ENCODE assay signal across 16 mouse cellular contexts in the genomic region with DNA sequence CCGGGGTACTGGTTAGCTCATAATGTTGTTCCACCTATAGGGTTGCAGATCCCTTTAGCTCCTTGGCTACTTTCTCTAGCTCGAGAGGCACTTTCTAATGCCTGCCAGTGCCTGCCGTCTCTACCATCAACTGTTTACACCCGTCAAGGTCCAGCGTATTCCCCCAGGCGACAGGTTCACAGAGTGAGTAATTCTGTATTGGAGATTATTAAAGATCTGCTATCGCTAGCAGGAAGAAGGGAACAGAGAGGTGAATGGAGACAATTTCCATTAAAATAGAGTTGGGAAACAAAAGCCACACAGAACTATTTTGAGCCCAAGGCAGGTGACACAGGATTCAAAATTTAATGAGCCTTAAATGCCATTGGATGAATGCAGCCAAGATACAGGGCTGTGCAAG.
DNase-seq lines count a peak whose midpoint lies in the region; ATAC-seq lines count a peak whose summit lies in the region.
"Had no signal": no experiment of that assay in that cellular context is flagged by ENCODE, and none has a peak within 500 bp of the region (broad histone marks: within the 10 kb centered on the region; RNA-seq: fewer than 3 reads in every experiment).

No protein-coding gene starts in this region.

- H3K27ac ChIP-seq in hindbrain, embryonic 10.5 days, result 0 out of 2 replicates have a peak overlapping the region, but pooled peaks have one; percentile 8
- H3K27ac ChIP-seq in hindbrain, embryonic 13.5 days, result no peak overlapping the region
- H3K27ac ChIP-seq in midbrain, embryonic 14.5 days (replicated peaks; ENCODE audit: low read depth, low read length), result no peak overlapping the region
- no peak overlapping the region for H3K27ac ChIP-seq in midbrain, embryonic 13.5 days
- H3K27ac ChIP-seq in forebrain, embryonic 15.5 days (replicated peaks), result no peak overlapping the region
- H3K27ac ChIP-seq: embryonic facial prominence, embryonic 13.5 days; heart, embryonic 10.5 days; intestine, embryonic 15.5 days had no signal

- H3K9me3 ChIP-seq in hindbrain, embryonic 10.5 days, result no peaks in the 10 kb centered on the region
- no peaks in the 10 kb centered on the region for H3K9me3 ChIP-seq in hindbrain, embryonic 13.5 days
- no peaks in the 10 kb centered on the region for H3K9me3 ChIP-seq in midbrain, embryonic 14.5 days (ENCODE audit: control insufficient read depth, low read length)
- H3K9me3 ChIP-seq in midbrain, embryonic 13.5 days, result no peaks in the 10 kb centered on the region
- no peaks in the 10 kb centered on the region for H3K9me3 ChIP-seq in forebrain, embryonic 15.5 days
- H3K9me3 ChIP-seq: embryonic facial prominence, embryonic 13.5 days; heart, embryonic 10.5 days; intestine, embryonic 15.5 days had no signal

- H3K27me3 ChIP-seq in hindbrain, embryonic 10.5 days (ENCODE audit: insufficient read depth, poor library complexity, severe bottlenecking), result peaks cover 44% of the 10 kb centered on the region
- 0 out of 2 replicates have a peak, but pooled peaks cover 3% of the 10 kb centered on the region for H3K27me3 ChIP-seq in hindbrain, embryonic 13.5 days
- H3K27me3 ChIP-seq in midbrain, embryonic 14.5 days (ENCODE audit: control insufficient read depth, insufficient read depth, low read length), result no peaks in the 10 kb centered on the region
- no peaks in the 10 kb centered on the region for H3K27me3 ChIP-seq in midbrain, embryonic 13.5 days
- H3K27me3 ChIP-seq in forebrain, embryonic 15.5 days, result no peaks in the 10 kb centered on the region
- H3K27me3 ChIP-seq: embryonic facial prominence, embryonic 13.5 days; intestine, embryonic 15.5 days had no signal

- no peak overlapping the region for H3K4me2 ChIP-seq in hindbrain, embryonic 13.5 days
- H3K4me2 ChIP-seq in midbrain, embryonic 14.5 days (ENCODE audit: low read length), result no peak overlapping the region
- H3K4me2 ChIP-seq in midbrain, embryonic 13.5 days (replicated peaks), result no peak overlapping the region
- H3K4me2 ChIP-seq in forebrain, embryonic 15.5 days (replicated peaks), result no peak overlapping the region
- H3K4me2 ChIP-seq: embryonic facial prominence, embryonic 13.5 days; hindbrain, embryonic 14.5 days; intestine, embryonic 15.5 days had no signal

- no peak overlapping the region for H3K9ac ChIP-seq in hindbrain, embryonic 13.5 days
- no peak overlapping the region for H3K9ac ChIP-seq in midbrain, embryonic 14.5 days (replicated peaks; ENCODE audit: low read length)
- H3K9ac ChIP-seq in midbrain, embryonic 13.5 days (replicated peaks), result no peak overlapping the region
- H3K9ac ChIP-seq in forebrain, embryonic 15.5 days (replicated peaks), result no peak overlapping the region
- H3K9ac ChIP-seq: embryonic facial prominence, embryonic 13.5 days; hindbrain, embryonic 14.5 days; intestine, embryonic 15.5 days had no signal

- no peak for ATAC-seq in hindbrain, embryonic 13.5 days (ENCODE audit: low FRiP score)
- ATAC-seq in midbrain, embryonic 14.5 days (ENCODE audit: low FRiP score, low TSS enrichment), result no peak
- no peak for ATAC-seq in midbrain, embryonic 13.5 days
- 0 out of 2 replicates have a peak, but pooled peaks have one; percentile 19 for ATAC-seq in forebrain, embryonic 15.5 days (replicated peaks)
- ATAC-seq: intestine, embryonic 15.5 days had no signal

- no peaks in the 10 kb centered on the region for H3K36me3 ChIP-seq in hindbrain, embryonic 10.5 days
- H3K36me3 ChIP-seq in hindbrain, embryonic 13.5 days, result no peaks in the 10 kb centered on the region
- no peaks in the 10 kb centered on the region for H3K36me3 ChIP-seq in midbrain, embryonic 14.5 days (ENCODE audit: control insufficient read depth, insufficient read depth, low read length)
- H3K36me3 ChIP-seq in midbrain, embryonic 13.5 days, result no peaks in the 10 kb centered on the region
- H3K36me3 ChIP-seq in forebrain, embryonic 15.5 days, result no peaks in the 10 kb centered on the region
- H3K36me3 ChIP-seq: embryonic facial prominence, embryonic 13.5 days; heart, embryonic 10.5 days; intestine, embryonic 15.5 days had no signal

- H3K4me1 ChIP-seq in hindbrain, embryonic 10.5 days (replicated peaks), result peaks cover 59% of the 10 kb centered on the region
- peaks cover 53% of the 10 kb centered on the region for H3K4me1 ChIP-seq in hindbrain, embryonic 13.5 days (replicated peaks)
- H3K4me1 ChIP-seq in midbrain, embryonic 14.5 days (ENCODE audit: control insufficient read depth, insufficient read depth, low read length), result peaks cover 31% of the 10 kb centered on the region
- H3K4me1 ChIP-seq in midbrain, embryonic 13.5 days (replicated peaks), result peaks cover 48% of the 10 kb centered on the region
- H3K4me1 ChIP-seq in forebrain, embryonic 15.5 days, result peaks cover 46% of the 10 kb centered on the region
- H3K4me1 ChIP-seq: intestine, embryonic 15.5 days had no signal

- WGBS in hindbrain, embryonic 10.5 days, result 56% methylated on average over 7 of the region's 7 CpGs
- 38% methylated on average over 7 of the region's 7 CpGs for WGBS in hindbrain, embryonic 13.5 days
- WGBS in midbrain, embryonic 14.5 days, result 9% methylated on average over 6 of the region's 7 CpGs
- 26% methylated on average over 7 of the region's 7 CpGs for WGBS in midbrain, embryonic 13.5 days
- WGBS in forebrain, embryonic 15.5 days, result 11% methylated on average over 7 of the region's 7 CpGs

- no peak for DNase-seq in hindbrain, embryonic 10.5 days (ENCODE audit: low spot score)
- peak; percentile 41 for DNase-seq in midbrain, embryonic 14.5 days
- no peak for DNase-seq in ovary, postnatal 36 days (ENCODE audit: low spot score)
- DNase-seq: adrenal gland, adult 2 months; adrenal gland, postnatal 25 days; gastrocnemius, postnatal 10 days; heart, adult 18-20 months; heart, postnatal 10 days; heart, postnatal 4 days had no signal

- H3K4me3 ChIP-seq in hindbrain, embryonic 10.5 days, result no peak overlapping the region
- no peak overlapping the region for H3K4me3 ChIP-seq in hindbrain, embryonic 13.5 days
- no peak overlapping the region for H3K4me3 ChIP-seq in midbrain, embryonic 14.5 days (replicated peaks; ENCODE audit: low read depth, low read length)
- H3K4me3 ChIP-seq in midbrain, embryonic 13.5 days (replicated peaks), result no peak overlapping the region
- H3K4me3 ChIP-seq in forebrain, embryonic 15.5 days, result no peak overlapping the region
- H3K4me3 ChIP-seq: embryonic facial prominence, embryonic 13.5 days; heart, embryonic 10.5 days; intestine, embryonic 15.5 days had no signal
